Mouse (Mus musculus) limb, embryonic 13.5 days (tissue): ENCODE measurements at regions not wholly inside any gene's neighbourhood (a gene's known extent, or its start where the extent isn't known, plus 50 kb on each side); places are given as distances from the start of the nearest gene placed in this dataset.
A peak's percentile ranks its signal among the peaks of the same experiment; 100 is the strongest.

ENCODE experiments used
- ATAC-seq: fragments of 200-750 bp; cut with Nextera tagmentation; 2 replicates; pipeline ENCODE4 v1.8.0; 2017; ENCODE audit warnings: low read depth, moderate number of reproducible peaks, moderate TSS enrichment; ENCODE audit not compliant: low FRiP score
- H3K27ac ChIP-seq: fragments of 300-500 bp; sonication (generic); 2 replicates; pipeline ENCODE4 v1.5.1; 2015; ENCODE audit warnings: inconsistent platforms, mild to moderate bottlenecking, moderate library complexity
- H3K27me3 ChIP-seq: fragments of 300-500 bp; sonication (generic); 2 replicates; pipeline ENCODE4 v1.6.1; 2015; ENCODE audit warnings: mild to moderate bottlenecking, inconsistent platforms
- H3K36me3 ChIP-seq: fragments of 300-500 bp; sonication (generic); 2 replicates; pipeline ENCODE4 v1.6.1; 2015; ENCODE audit warnings: inconsistent platforms, mild to moderate bottlenecking, moderate library complexity
- H3K4me1 ChIP-seq: fragments of 300-500 bp; sonication (generic); 2 replicates; pipeline ENCODE4 v1.6.1; 2015; ENCODE audit warnings: inconsistent platforms
- H3K4me2 ChIP-seq: fragments of 300-500 bp; sonication (generic); replicated peaks from 2 replicates; pipeline ENCODE4 v1.6.1; 2015; ENCODE audit warnings: inconsistent platforms, mild to moderate bottlenecking, moderate library complexity
- H3K4me3 ChIP-seq: fragments of 300-500 bp; sonication (generic); 2 replicates; pipeline ENCODE4 v1.5.1; 2015; ENCODE audit warnings: moderate library complexity, mild to moderate bottlenecking, inconsistent platforms
- H3K9ac ChIP-seq: fragments of 300-500 bp; sonication (generic); 2 replicates; pipeline ENCODE4 v1.6.1; 2015; ENCODE audit warnings: mild to moderate bottlenecking, inconsistent platforms
- H3K9me3 ChIP-seq: fragments of 300-500 bp; sonication (generic); 2 replicates; pipeline ENCODE4 v1.6.1; 2016; ENCODE audit warnings: inconsistent platforms
- WGBS: fragments of 180-500 bp; shearing (Covaris S2); methylation state at CpG from one replicate; pipeline ENCODE4 v1.1.7; 2015; 5-methylcytosine and 5-hydroxymethylcytosine counted together

DNA sequence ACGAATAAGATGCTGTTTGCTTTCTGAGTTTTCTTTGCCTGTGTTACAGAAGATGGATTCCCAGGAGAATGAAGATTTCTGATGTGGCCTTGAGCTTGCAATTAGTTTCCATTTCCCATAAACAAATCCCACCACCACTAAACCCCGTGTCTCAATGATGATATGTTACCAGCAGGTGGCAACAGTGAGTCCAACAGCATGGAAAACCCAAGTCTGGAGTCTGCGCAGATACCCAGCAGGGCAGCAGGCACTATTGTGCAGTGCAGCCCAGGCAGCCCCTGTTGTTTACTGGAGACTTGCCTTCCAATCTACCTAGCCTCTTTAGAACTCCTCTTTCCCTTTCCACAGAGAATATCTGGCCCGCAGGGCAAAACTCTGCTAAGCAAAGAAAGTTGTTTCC is 62.7 kb downstream of the Bmp2 start:
- Histone ChIP-seq H3K4me1 (no peaks in the 10 kb centered on the region), H3K9me3 (no peaks in the 10 kb centered on the region), H3K4me3 (no peak overlapping the region), H3K9ac (no peak overlapping the region), H3K4me2 (no peak overlapping the region), H3K27me3 (no peaks in the 10 kb centered on the region), H3K36me3 (no peaks in the 10 kb centered on the region), H3K27ac (no peak overlapping the region)
- 31% methylated on average over 4 of the region's 4 CpGs for WGBS
- ATAC-seq, result no peak

DNA sequence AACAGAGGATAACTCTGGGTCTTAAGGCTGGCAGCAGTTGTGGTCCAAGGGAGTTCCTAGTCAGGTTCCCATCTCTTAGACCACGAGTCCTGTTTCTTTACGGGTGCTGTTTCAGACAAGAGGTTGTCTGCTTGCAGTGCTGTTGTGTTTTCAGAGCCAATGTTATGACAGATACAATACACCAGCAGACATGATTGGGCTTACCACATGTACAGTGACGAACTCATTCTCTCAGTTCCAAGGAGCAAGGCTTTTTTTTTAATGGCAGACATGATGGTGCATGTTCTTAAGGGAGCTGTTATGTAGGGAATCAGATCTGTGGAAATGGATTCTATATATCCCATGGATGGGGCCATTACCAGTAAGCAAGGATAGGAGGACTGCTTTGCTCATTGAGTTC is 63.3 kb downstream of the Bmp2 start:
- 85% methylated on average over 3 of the region's 3 CpGs for WGBS
- H3K9ac ChIP-seq, result no peak overlapping the region
- H3K27me3 ChIP-seq, result no peaks in the 10 kb centered on the region
- H3K36me3 ChIP-seq, result no peaks in the 10 kb centered on the region
- ATAC-seq, result no peak
- H3K4me2 ChIP-seq, result no peak overlapping the region
- H3K27ac ChIP-seq, result no peak overlapping the region
- H3K9me3 ChIP-seq, result no peaks in the 10 kb centered on the region
- no peaks in the 10 kb centered on the region for H3K4me1 ChIP-seq
- H3K4me3 ChIP-seq, result no peak overlapping the region

DNA sequence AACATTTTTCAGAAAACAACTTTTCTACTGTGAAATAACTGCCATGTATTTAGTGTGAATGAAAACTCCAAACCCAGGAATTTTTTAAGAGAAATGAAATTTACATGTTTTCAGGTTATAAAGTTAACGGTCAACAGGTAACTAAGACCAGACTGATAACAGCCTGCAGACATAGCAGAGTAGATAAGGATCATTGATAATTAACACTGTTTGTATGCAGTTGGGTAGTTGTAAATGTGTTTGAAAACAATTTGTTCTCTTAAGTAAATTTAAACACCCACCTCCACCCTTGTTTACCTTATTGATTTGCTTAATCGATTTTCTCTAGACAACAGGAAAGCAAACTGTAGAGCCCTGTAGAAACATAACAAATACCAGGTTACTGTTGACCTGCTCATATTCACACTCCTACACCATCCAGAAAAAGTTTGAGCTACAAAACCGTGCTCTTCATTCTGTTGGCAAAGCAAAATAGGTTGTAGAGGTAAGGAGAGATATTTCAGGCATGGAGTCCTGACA is 65.4 kb downstream of the Bmp2 start:
- 57% methylated on average over 3 of the region's 3 CpGs for WGBS
- Histone ChIP-seq H3K4me2 (no peak overlapping the region), H3K9ac (no peak overlapping the region), H3K27me3 (0 out of 2 replicates have a peak, but pooled peaks cover 4% of the 10 kb centered on the region), H3K36me3 (no peaks in the 10 kb centered on the region), H3K4me1 (no peaks in the 10 kb centered on the region), H3K4me3 (no peak overlapping the region), H3K9me3 (no peaks in the 10 kb centered on the region), H3K27ac (no peak overlapping the region)
- no peak for ATAC-seq

DNA sequence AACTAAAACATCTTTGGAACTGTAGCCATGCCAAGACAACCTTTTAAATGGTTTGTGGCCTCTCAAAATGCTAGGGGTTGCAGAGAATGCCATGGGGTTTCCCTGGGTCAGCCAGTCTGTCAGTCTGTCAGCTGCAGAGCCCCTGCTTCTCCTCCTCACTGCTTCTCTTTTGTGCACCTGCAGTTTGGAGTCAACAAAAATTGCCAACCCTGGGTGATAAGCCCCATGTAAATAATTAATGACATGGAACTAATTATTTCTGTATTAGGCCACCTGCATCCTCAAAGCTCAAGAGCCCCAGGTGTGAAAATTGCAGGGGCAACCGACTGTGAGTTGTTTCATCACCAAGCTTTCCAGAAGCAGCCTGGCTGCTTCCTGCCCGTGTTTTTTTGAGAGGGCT is 70.6 kb downstream of the Bmp2 start:
- H3K36me3 ChIP-seq, result no peaks in the 10 kb centered on the region
- no peaks in the 10 kb centered on the region for H3K9me3 ChIP-seq
- H3K4me3 ChIP-seq, result no peak overlapping the region
- no peak for ATAC-seq
- H3K27ac ChIP-seq, result no peak overlapping the region
- H3K9ac ChIP-seq, result no peak overlapping the region
- H3K4me1 ChIP-seq, result 0 out of 2 replicates have a peak, but pooled peaks cover 3% of the 10 kb centered on the region
- 13% methylated on average over 2 of the region's 2 CpGs for WGBS
- no peak overlapping the region for H3K4me2 ChIP-seq
- H3K27me3 ChIP-seq, result 0 out of 2 replicates have a peak, but pooled peaks cover 7% of the 10 kb centered on the region

DNA sequence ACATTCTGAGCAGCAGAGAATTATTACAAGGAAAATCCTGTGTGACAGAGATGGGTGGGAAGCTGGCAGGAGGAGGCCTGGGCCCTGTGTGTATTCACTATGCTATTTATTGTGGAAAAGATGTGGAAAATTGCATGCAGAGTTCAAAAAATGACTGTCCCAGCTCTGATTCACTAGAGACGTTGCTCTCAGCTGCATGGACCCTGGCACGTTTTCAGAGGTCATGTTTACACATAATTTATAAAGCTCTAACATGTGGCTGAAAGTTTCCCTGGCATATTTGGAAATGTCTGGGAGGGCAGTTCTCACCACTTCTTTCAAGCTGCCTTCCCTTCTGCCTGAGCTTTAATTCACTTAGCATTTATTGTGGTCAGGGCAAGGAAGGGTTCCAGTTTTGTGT is 73.6 kb downstream of the Bmp2 start:
- H3K36me3 ChIP-seq, result no peaks in the 10 kb centered on the region
- 30% methylated on average over 2 of the region's 2 CpGs for WGBS
- no peak overlapping the region for H3K27ac ChIP-seq
- H3K27me3 ChIP-seq, result 0 out of 2 replicates have a peak, but pooled peaks cover 7% of the 10 kb centered on the region
- H3K9ac ChIP-seq, result no peak overlapping the region
- peaks cover 7% of the 10 kb centered on the region for H3K4me1 ChIP-seq
- no peak overlapping the region for H3K4me3 ChIP-seq
- no peak overlapping the region for H3K4me2 ChIP-seq
- no peak for ATAC-seq
- H3K9me3 ChIP-seq, result no peaks in the 10 kb centered on the region

DNA sequence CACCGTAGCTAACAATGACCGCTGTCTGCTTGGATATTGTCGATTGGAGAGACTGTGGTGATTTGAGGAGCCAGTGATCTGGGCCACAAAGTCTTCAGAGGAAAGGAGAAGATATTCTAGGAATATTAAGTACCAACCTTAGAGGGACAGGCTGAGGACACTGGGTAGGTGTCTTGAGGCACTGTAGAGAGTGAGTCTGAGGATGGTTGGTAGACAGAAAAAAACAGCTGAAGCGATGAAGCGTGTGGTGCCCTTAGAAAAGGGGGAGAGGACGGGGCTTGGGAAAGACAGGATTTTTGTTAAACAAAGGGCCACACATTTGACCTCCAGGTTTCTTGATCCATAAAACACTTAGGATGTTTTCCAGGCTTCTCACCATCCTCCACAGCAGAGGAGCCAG is 76.9 kb downstream of the Bmp2 start:
- H3K27me3 ChIP-seq, result 0 out of 2 replicates have a peak, but pooled peaks cover 3% of the 10 kb centered on the region
- peaks cover 16% of the 10 kb centered on the region for H3K4me1 ChIP-seq
- H3K36me3 ChIP-seq, result no peaks in the 10 kb centered on the region
- H3K9ac ChIP-seq, result no peak overlapping the region
- ATAC-seq, result no peak
- WGBS, result 82% methylated on average over 6 of the region's 6 CpGs
- H3K4me2 ChIP-seq, result no peak overlapping the region
- H3K4me3 ChIP-seq, result no peak overlapping the region
- no peaks in the 10 kb centered on the region for H3K9me3 ChIP-seq
- H3K27ac ChIP-seq, result no peak overlapping the region

DNA sequence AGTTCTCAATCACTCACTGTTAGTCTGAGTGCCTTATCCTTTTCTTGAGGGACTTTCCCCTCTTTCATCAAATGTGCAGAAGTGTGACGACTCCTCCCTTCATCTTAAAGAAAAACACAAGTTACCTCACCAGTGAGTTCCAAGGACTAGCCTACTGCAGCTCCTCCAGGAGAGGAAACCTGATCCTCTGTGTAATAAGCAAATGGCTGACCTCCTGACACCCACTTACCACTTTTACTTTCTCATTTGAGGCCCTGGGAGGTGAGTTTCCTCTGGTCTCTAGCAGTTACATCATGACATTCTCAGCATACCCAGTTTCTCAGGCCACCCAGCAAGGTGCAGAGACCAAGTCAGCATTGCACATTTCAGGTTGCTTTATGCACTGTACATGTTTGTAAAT is 83.5 kb downstream of the Bmp2 start:
- H3K4me3 ChIP-seq, result no peak overlapping the region
- peaks cover 18% of the 10 kb centered on the region for H3K4me1 ChIP-seq
- H3K27me3 ChIP-seq, result peaks cover 7% of the 10 kb centered on the region; the same call in 1 of the 2 replicates
- 10% methylated on average over 1 of the region's 1 CpGs for WGBS
- no peaks in the 10 kb centered on the region for H3K36me3 ChIP-seq
- no peak overlapping the region for H3K4me2 ChIP-seq
- H3K9ac ChIP-seq, result no peak overlapping the region
- H3K9me3 ChIP-seq, result no peaks in the 10 kb centered on the region
- peak; percentile 57 for ATAC-seq
- no peak overlapping the region for H3K27ac ChIP-seq

DNA sequence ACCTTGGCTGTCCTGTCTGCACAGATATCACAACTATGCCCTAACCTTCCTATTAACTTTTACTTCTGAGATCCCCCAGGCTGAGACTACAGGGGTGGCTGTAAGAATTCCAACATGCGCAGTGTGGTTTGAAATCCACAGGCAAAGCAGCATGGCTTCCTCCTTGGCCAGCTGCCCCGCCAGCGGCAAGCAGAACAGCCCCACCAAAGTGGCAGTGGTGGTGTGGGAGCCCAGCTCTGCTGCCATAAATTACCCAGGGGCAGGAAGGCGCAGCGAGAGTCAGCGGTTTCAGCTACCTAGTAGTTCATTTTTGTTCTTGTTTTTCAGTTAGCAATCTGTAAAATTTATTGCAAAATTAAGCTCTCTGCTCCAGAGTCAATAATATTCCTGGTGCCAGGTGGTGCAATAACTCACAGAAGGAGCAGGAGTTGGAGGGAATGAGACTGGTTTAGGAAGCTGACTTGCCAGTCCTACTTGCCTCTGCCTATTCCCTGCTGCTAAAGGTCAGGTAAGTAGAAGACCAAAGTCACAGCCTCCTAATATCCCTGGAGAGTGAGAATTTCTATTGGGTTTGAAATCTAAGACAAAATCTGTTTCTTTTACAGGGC is 98.0 kb downstream of the Bmp2 start:
- ATAC-seq, result no peak
- H3K4me3 ChIP-seq, result no peak overlapping the region
- WGBS, result 29% methylated on average over 6 of the region's 6 CpGs
- no peaks in the 10 kb centered on the region for H3K36me3 ChIP-seq
- H3K9me3 ChIP-seq, result no peaks in the 10 kb centered on the region
- no peaks in the 10 kb centered on the region for H3K27me3 ChIP-seq
- H3K9ac ChIP-seq, result no peak overlapping the region
- peaks cover 16% of the 10 kb centered on the region for H3K4me1 ChIP-seq
- no peak overlapping the region for H3K4me2 ChIP-seq
- no peak overlapping the region for H3K27ac ChIP-seq

DNA sequence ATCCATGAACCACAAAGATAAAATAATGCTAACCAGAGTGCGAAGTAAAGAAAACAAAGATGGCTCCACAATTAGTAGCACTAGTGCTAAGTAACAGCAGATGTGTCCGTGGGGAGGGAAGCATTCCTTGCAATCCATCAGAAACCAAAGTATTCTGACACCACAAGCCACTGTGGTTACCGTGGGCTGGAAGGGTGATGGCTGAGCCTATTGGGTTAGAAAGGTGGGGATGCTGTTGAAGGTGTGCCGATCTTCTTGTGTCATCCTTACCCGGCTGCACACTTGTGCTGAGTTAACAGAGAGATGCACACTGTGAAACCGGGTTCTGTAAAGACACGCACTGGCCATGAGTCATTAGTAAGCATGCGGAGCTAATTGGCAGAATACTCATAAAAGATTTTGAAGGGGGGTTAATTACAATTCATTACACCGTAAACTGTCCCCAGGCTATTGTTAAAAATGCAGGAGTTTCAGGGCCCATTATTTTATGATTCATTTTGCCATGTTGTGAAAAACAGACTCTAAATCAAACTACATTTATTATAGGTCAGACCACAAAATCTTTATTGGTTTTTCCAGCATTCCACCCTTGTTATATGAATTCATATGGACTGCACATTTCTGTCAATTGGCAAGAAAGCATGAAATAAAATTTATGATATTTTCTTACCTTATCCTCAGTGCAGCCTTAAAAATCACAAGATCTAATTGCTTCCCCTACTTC is 114.5 kb downstream of the Bmp2 start:
- peaks cover 23% of the 10 kb centered on the region; the same call in 1 of the 2 replicates for H3K27me3 ChIP-seq
- H3K4me2 ChIP-seq, result no peak overlapping the region
- H3K4me3 ChIP-seq, result no peak overlapping the region
- peaks cover 21% of the 10 kb centered on the region for H3K4me1 ChIP-seq
- H3K27ac ChIP-seq, result no peak overlapping the region
- WGBS, result 27% methylated on average over 9 of the region's 9 CpGs
- no peaks in the 10 kb centered on the region for H3K36me3 ChIP-seq
- ATAC-seq, result peak; percentile 84
- no peaks in the 10 kb centered on the region for H3K9me3 ChIP-seq
- no peak overlapping the region for H3K9ac ChIP-seq

DNA sequence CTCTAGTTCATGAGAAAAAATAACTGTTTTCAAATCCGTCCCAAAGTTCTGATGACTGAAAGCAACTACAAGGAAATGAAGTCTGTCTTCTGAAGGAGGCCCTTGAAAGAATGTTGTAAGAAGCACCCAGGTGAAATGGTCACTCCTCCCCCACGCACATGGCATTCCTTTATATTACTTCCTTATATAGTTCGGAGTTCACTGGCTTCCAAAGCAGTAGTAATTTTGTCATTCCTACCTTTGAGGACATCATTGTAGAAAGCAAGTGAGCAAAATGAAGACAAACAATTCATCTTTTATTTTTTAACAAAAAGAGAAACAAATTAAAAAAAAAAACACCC is 115.1 kb downstream of the Bmp2 start:
- ATAC-seq, result 0 out of 2 replicates have a peak, but pooled peaks have one; percentile 15
- 27% methylated on average over 3 of the region's 3 CpGs for WGBS
- H3K4me1 ChIP-seq, result peaks cover 21% of the 10 kb centered on the region

DNA sequence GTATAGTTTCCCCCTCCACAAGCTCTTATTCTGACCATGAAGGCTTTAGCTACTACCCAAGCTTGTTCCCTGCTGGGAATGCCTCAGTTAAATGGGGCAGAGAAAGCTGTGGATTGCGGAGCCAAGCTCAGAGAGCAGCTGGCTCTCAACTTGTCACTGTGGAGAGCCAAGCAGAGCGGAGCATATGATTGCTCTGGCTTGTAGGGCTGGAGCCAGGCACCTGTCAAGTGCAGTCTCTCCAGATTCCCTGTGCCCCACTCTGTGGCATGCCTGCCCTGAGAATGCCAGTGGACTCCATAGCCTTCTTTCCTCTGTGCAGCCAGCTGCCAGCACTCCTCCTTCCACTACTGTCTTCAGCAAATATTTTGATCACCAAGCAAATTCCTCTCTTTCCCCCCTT is 117.9 kb downstream of the Bmp2 start:
- Histone ChIP-seq H3K9ac (no peak overlapping the region), H3K27me3 (peaks cover 35% of the 10 kb centered on the region), H3K9me3 (no peaks in the 10 kb centered on the region), H3K4me1 (peaks cover 21% of the 10 kb centered on the region), H3K4me3 (no peak overlapping the region), H3K36me3 (no peaks in the 10 kb centered on the region), H3K4me2 (no peak overlapping the region), H3K27ac (no peak overlapping the region)
- 62% methylated on average over 2 of the region's 2 CpGs for WGBS
- ATAC-seq, result no peak

More for the DNA sequence above, 115.1 kb downstream of the Bmp2 start:
- no peak overlapping the region for H3K4me3 ChIP-seq
- peaks cover 28% of the 10 kb centered on the region for H3K27me3 ChIP-seq
- no peak overlapping the region for H3K27ac ChIP-seq
- no peaks in the 10 kb centered on the region for H3K9me3 ChIP-seq
- H3K4me2 ChIP-seq, result no peak overlapping the region
- no peak overlapping the region for H3K9ac ChIP-seq
- H3K36me3 ChIP-seq, result no peaks in the 10 kb centered on the region

DNA sequence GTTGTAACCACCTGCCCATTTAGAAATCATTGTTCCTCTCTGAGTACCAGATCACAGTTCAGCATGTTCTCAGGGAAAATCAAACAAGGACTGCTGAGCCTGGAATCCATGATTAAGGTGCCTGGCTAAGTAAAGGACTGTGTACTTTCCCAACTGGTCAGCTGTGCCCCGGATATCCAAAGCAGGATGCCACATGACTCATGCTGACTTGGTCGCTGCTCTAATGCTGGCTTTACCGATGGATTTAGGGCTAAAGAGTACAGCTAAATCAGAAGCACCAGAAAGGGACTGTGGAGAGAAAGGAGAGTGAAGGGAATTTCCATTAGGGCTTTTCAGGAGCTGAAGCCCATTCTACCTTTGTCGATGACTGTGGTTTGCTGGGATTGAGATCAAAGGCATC is 119.6 kb downstream of the Bmp2 start:
- H3K27me3 ChIP-seq, result peaks cover 35% of the 10 kb centered on the region
- no peak for ATAC-seq
- no peak overlapping the region for H3K4me2 ChIP-seq
- H3K9ac ChIP-seq, result no peak overlapping the region
- no peaks in the 10 kb centered on the region for H3K36me3 ChIP-seq
- H3K4me1 ChIP-seq, result peaks cover 10% of the 10 kb centered on the region
- 76% methylated on average over 4 of the region's 4 CpGs for WGBS
- no peak overlapping the region for H3K27ac ChIP-seq
- no peaks in the 10 kb centered on the region for H3K9me3 ChIP-seq
- H3K4me3 ChIP-seq, result no peak overlapping the region
